Mouse (Mus musculus) urinary bladder, postnatal 25 days (tissue): Measurements from ENCODE around the gene Lgr6.

Experiments used
- DNase-seq: peaks from one replicate; pipeline ENCODE4 v3.0.0; 2022; ENCODE audit warnings: low spot score

Lgr6 gene

GRCm38 (mm10) chr1:135075270-135075669, 29.8 kb downstream of the Lgr6 start:
- DNase-seq: no peak

- no peak for DNase-seq
These were observed 32.4 kb downstream of the Lgr6 start for GRCm38 (mm10) chr1:135072643-135073042.

GRCm38 (mm10) chr1:135069841-135070240, 35.2 kb downstream of the Lgr6 start:
- no peak for DNase-seq

GRCm38 (mm10) chr1:135064525-135064924, 40.6 kb downstream of the Lgr6 start:
- DNase-seq: no peak

- no peak for DNase-seq
These were observed 42.1 kb downstream of the Lgr6 start for GRCm38 (mm10) chr1:135062936-135063335.

GRCm38 (mm10) chr1:135061300-135061699, 43.8 kb downstream of the Lgr6 start:
- no peak for DNase-seq

- no peak for DNase-seq
These were observed 44.9 kb downstream of the Lgr6 start for GRCm38 (mm10) chr1:135060174-135060573.

GRCm38 (mm10) chr1:135056901-135057300, 48.2 kb downstream of the Lgr6 start:
- DNase-seq: no peak

- no peak for DNase-seq
These were observed 51.0 kb downstream of the Lgr6 start for GRCm38 (mm10) chr1:135054121-135054520.

- DNase-seq: no peak
These were observed 60.6 kb downstream of the Lgr6 start for GRCm38 (mm10) chr1:135044439-135044838.

GRCm38 (mm10) chr1:135036297-135036696, 68.8 kb downstream of the Lgr6 start:
- DNase-seq: no peak

- DNase-seq: no peak
These were observed 72.4 kb downstream of the Lgr6 start for GRCm38 (mm10) chr1:135032658-135033057.

- DNase-seq: no peak
These were observed 75.0 kb downstream of the Lgr6 start for GRCm38 (mm10) chr1:135030121-135030520.

- no peak for DNase-seq
These were observed 78.8 kb downstream of the Lgr6 start for GRCm38 (mm10) chr1:135026275-135026674.

GRCm38 (mm10) chr1:135023583-135023982, 81.5 kb downstream of the Lgr6 start:
- no peak for DNase-seq

GRCm38 (mm10) chr1:135021936-135022335, 83.1 kb downstream of the Lgr6 start:
- DNase-seq: no peak

- no peak for DNase-seq
These were observed 84.1 kb downstream of the Lgr6 start for GRCm38 (mm10) chr1:135020970-135021369.

GRCm38 (mm10) chr1:135020281-135020940, 84.7 kb downstream of the Lgr6 start:
- DNase-seq: no peak

GRCm38 (mm10) chr1:135019775-135020167, 85.3 kb downstream of the Lgr6 start:
- no peak for DNase-seq

GRCm38 (mm10) chr1:135019087-135019774, 85.8 kb downstream of the Lgr6 start:
- no peak for DNase-seq

GRCm38 (mm10) chr1:135017656-135018015, 87.4 kb downstream of the Lgr6 start:
- DNase-seq: no peak

GRCm38 (mm10) chr1:135016907-135017655, 88.0 kb downstream of the Lgr6 start:
- DNase-seq: no peak

- DNase-seq: no peak
These were observed 90.1 kb downstream of the Lgr6 start for GRCm38 (mm10) chr1:135014921-135015445.
